Mouse (Mus musculus) lung, adult 2 months (tissue): ENCODE measurements around the gene Yipf3.

Experiments used
- CTCF ChIP-seq: fragments of 200-500 bp; IDR thresholded peaks from 2 replicates; pipeline ENCODE4 v1.5.1; 2011; ENCODE audit warnings: mild to moderate bottlenecking, low read length, control low read depth; ENCODE audit not compliant: insufficient read depth
- POLR2A ChIP-seq: fragments of 200-500 bp; IDR thresholded peaks from 2 replicates; pipeline ENCODE4 v1.6.1; 2011; ENCODE audit warnings: low read depth, mild to moderate bottlenecking, control low read depth, low read length, borderline replicate concordance; ENCODE audit errors: extremely low read depth

- TF ChIP-seq CTCF (no peak), POLR2A (no peak)
These were observed 24.2 kb downstream of the Yipf3 start for GRCm38 (mm10) chr17:46272058-46272457.
